Mouse (Mus musculus) NIH3T3 (cell line): ENCODE measurements around the gene Slc25a10.
"Not testable (repeated sequence)": the region's sequence is repeated elsewhere in the genome, so short reads cannot be mapped to it uniquely, and the experiment has no call there.

Source experiments
- DNase-seq: peaks from one replicate; pipeline ENCODE4 v3.0.0-alpha.2; 2012; ENCODE audit warnings: low read depth

Gene Slc25a10

GRCm38 (mm10) chr11:120510375-120511030, 18.9 kb downstream of the Slc25a10 start:
- DNase-seq: peak; percentile 44

- peak; percentile 89 for DNase-seq
Measured at GRCm38 (mm10) chr11:120512790-120513453, 21.3 kb downstream of the Slc25a10 start.

- not testable (repeated sequence) for DNase-seq
Measured at GRCm38 (mm10) chr11:120514262-120514661, 22.6 kb downstream of the Slc25a10 start.

GRCm38 (mm10) chr11:120515611-120516010, 24.0 kb downstream of the Slc25a10 start:
- DNase-seq: peak; percentile 87

GRCm38 (mm10) chr11:120517147-120517546, 25.5 kb downstream of the Slc25a10 start:
- no peak for DNase-seq

GRCm38 (mm10) chr11:120518027-120518426, 26.4 kb downstream of the Slc25a10 start:
- peak; percentile 78 for DNase-seq

GRCm38 (mm10) chr11:120518558-120518957, 26.9 kb downstream of the Slc25a10 start:
- DNase-seq: peak; percentile 37

- peak; percentile 69 for DNase-seq
Measured at GRCm38 (mm10) chr11:120519738-120520137, 28.1 kb downstream of the Slc25a10 start.

- no peak for DNase-seq
Measured at GRCm38 (mm10) chr11:120520498-120520897, 28.9 kb downstream of the Slc25a10 start.

- no peak for DNase-seq
Measured at GRCm38 (mm10) chr11:120520967-120521540, 29.4 kb downstream of the Slc25a10 start.

- no peak for DNase-seq
Measured at GRCm38 (mm10) chr11:120522581-120522980, 30.9 kb downstream of the Slc25a10 start.

- DNase-seq: peak; percentile 36
Measured at GRCm38 (mm10) chr11:120525959-120526358, 34.3 kb downstream of the Slc25a10 start.

- no peak for DNase-seq
Measured at GRCm38 (mm10) chr11:120527690-120528354, 36.2 kb downstream of the Slc25a10 start.

- DNase-seq: no peak
Measured at GRCm38 (mm10) chr11:120528903-120529302, 37.3 kb downstream of the Slc25a10 start.

GRCm38 (mm10) chr11:120530085-120530964, 38.7 kb downstream of the Slc25a10 start, which contains the start of gene Gcgr:
TSS of gene Gcgr (plus strand) at chr11:120530699.
- no peak for DNase-seq

GRCm38 (mm10) chr11:120531646-120532045, 40.0 kb downstream of the Slc25a10 start:
- DNase-seq: no peak

- DNase-seq: no peak
Measured at GRCm38 (mm10) chr11:120534093-120534492, 42.5 kb downstream of the Slc25a10 start.

- DNase-seq: no peak
Measured at GRCm38 (mm10) chr11:120535145-120535544, 43.5 kb downstream of the Slc25a10 start.

GRCm38 (mm10) chr11:120535804-120536203, 44.2 kb downstream of the Slc25a10 start:
- DNase-seq: no peak

- DNase-seq: peak; percentile 55
Measured at GRCm38 (mm10) chr11:120538485-120538884, 46.8 kb downstream of the Slc25a10 start.

GRCm38 (mm10) chr11:120538955-120539284, 47.3 kb downstream of the Slc25a10 start:
- no peak for DNase-seq
